Mouse (Mus musculus) hindlimb bud, embryonic 11.5 days (tissue): Measurements from ENCODE around the gene Car10.
A peak's percentile ranks its signal among the peaks of the same experiment; 100 is the strongest.

Experiments
- DNase-seq: peaks from one replicate; pipeline ENCODE4 v3.0.0-alpha.2; 2012; ENCODE audit warnings: low read depth, low spot score; ENCODE audit errors: extremely low spot score

The Car10 gene

DNA sequence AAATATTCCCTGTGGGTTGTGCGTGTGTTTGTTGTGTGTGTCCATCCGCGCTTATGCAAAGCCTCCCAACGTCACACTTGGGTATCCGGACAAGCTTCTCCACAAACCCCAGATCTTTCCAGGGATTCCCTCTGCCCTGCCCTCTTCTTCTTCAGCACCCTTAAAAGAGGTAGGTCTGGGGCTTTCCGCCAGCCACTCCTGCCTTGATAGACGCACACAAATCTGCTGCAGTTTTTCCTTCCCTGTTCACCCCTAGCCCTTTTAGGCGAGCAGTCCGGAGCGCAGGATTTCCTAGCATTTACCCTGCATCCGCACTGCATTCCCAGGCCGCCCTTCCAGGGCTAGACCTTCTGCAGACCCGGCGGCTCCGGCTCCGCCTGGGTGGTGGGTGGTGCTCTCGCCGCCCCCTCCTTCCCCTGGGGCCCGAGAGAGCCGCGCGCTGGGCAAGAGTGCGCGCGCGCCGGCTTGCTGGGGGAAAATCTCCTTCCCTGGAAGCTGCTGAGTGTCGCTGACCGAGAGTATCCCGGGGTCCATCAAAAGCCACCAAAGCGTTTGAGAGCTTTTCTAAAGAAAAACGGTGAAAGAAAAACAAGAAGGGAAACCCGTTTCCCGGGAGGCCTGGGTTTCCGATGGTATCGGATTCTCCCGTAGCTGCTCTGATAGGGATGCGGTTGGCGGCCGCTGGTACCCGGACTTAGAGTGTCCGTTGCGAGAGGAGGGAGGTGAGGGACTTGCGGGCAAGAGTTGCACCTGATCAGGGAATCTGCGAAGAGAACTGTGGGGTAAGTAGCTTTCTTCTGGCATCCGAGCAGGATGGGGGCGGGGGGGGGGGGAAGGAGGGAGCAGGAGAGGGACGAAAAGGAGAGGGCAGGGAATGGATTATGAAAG, at the start of gene Car10:
Gene Car10 (plus strand): TSS at position 88 of the 888 bp plus-strand sequence.
- DNase-seq, result no peak

DNA sequence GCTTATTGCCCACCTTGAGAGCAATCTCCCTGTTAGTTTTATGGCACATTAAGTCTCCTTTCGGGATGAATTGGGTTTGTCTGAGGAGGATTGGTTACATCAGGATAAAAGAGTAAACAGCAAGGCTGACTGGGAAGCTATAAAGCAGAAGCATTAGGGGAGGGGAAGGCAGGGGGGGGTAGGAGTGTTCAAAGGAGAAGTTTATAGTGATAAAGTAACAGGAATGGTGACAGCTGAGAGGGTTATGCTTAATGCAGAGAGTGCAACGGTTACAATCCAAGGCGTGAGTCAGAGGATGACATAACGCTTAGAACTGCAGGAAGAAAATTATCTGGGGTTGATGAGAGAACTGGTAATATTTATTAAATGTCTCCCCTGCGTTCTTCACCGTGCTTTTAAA, 32.8 kb upstream of the Car10 start:
- DNase-seq, result no peak

DNA sequence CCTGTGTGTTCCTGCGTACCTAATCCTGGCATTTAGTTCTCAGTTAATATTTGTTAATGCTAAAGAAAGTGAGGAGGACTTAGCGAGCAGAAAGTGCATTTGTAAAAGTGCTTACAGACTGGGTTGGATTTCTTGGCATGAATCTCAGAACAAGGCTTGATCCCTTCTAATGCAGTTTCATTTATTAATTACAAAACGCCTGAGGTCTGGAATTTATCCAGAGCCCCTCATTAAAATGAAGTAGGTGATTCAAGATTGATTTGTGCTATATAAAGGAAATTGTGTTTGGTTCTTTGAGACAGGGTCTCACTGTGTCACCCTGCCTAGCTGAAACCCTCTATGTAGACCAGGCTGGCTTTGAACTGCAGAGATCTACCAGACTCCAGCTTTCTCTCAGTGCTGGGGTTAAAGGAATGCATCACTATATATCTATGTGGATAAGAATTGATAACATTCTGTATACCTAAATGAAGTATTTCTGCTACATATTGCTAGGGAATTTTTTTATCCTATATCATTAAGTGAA, 32.1 kb upstream of the Car10 start:
- no peak for DNase-seq

DNA sequence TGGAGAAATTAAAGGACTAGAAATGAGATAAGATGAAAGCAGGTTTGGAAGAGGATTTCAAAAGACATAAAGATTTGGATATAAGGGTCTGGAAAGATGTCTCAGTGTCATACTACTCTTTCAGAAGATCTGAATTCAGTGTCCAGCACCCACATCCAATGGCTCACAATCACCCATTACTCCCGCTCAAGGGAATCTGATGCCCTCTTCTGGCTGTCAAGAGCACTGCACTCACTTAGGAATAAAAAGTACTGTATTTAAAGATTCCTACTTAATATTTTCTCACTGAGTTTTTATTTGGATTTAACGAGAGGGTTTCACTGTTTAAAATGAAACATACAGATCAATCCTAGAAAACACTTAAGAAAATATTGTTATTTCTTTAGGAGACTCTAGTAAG, 2.2 kb upstream of the Car10 start:
- no peak for DNase-seq

DNA sequence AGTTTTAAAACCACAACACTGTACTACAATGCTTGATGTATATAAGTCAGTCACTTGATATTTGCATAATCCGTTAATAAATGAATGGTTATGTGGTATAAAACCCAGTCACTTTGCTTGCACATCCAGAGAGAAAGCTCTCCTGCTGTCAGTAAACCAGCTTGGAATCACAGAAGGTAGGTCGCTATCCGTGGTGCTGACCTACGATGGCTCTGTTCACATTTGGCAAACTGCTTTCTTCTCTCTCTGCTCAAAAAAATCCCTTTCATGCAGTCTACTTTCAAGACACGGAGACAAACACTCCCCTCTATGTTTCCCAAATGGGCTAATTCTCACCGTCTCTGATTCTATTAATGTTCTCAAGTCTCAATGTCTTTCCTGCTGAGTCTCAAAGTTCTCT, 827 bp upstream of the Car10 start:
- peak; percentile 77 for DNase-seq

DNA sequence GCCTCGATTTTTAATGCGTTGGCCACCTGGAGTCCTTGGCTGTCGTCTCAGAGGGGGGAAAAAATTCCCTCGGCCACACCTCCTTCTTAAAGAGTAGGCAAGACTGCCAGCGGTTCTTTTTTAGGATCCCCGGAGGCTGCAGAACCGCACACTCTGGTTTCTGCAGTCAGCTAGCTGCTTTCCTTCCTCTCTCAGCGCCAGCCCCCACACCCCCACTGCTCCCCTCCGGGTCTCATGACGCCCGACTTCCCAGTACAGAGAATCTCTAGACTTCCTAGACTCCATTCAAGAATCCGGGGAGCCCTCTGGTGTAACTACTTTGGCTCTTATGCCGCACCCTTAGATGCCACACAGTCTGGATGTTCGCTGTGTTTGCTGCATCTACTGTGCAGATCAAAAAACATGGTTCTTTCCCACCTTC, 387 bp upstream of the Car10 start:
- no peak for DNase-seq

DNA sequence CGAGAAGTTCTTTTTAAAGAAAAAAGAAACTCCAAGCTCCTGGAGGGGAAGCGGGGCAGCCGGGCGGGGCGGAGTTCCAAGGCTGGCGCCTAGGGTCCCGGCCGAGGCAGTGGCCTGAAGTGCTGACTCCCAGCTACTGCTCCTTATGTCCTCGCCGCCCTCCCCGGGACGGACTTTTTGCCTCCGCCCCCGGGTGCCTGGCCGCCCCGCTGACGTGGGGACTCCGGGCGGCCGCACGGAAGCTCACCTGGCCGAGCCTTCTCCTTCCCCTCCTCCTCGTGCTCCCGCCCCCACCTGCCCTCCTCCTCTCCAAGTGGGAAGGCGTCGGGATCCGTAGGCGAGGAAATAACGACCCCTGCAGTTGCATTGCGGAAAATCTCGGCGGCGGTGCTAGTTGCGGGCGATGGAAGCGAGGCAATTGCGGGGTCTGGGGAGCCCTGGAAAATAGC, 1.1 kb downstream of the Car10 start:
- DNase-seq, result no peak

DNA sequence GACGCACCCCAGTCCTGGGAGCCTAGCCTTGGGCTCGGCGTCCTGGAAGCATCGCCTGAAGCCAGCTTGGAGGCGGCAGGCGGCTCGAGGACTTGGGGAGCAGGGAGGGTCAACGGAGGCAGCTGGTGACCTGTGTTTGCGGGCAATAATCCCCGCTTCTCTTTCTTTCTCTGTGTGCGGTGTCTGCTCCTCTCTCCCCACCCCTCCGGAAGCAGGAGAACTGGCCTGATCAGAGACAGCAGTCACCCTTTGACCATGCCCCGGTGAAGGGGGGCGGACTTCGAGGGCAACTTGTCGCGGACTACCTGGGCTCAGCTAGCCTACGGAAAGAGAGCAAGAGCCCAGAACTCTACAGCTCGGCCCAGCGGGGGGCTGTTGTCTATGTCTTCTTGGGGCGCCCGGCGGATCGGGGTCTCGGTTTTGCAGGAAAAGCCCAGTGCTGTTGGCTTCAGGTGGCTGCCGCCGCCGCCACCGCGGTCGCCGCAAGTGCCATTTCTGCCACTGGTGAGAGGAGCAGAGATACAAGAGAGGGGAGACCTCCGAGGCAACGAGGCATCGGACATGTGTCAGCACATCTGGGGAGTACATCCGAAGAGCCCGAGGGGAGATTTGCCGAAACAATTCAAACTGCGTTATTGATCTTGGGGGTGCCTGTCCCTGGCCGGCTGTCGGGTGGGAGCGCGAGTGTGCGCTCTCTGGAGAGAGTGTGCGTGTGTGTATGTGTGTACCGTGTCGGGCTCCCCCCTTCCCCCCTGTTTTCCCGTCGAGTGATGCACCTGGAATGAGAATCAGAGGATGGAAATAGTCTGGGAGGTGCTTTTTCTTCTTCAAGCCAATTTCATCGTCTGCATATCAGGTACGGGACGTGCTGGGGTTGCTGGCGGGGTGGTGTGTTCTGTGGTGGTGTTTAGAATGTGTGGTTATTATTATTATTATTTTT, 1.9 kb downstream of the Car10 start:
- no peak for DNase-seq

DNA sequence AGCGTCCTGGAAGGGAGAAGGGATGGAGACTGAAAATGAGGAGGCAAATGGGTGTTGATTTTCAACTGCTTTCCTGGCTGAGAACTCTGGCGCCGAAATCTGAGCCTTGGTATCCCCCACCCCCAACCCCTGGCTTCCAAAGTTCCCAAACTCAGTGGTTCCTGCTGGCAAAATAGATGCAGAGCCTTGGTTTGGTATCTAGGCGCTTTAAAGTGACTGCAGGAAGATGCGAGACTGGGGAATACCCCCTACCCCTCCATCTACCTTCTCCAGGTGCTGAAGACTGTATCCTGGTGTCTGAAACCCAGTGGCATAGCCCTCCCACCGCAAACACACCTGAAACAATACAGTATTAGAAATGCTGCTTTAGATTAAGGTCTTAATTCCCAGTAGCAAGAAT, 2.8 kb downstream of the Car10 start:
- DNase-seq, result no peak

DNA sequence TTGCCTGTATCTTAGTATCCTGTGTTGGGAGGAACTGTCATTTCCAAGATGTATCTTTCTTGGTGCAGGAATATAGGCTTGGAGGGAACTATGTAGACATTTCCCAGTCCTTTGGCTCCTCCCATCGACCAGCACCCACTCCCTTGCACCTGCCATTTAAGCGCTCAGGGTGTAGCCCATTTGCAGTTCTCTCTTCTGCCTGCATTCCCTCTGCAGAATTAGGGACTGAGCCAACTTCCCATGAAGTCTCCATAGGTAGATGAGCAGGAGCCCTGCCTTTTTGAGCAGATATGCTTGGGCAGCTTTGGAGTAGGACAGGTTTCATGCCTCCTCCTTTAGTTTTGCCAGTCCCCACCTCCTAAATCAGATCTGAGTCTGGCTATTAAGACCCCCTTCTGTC, 3.3 kb downstream of the Car10 start:
- no peak for DNase-seq

DNA sequence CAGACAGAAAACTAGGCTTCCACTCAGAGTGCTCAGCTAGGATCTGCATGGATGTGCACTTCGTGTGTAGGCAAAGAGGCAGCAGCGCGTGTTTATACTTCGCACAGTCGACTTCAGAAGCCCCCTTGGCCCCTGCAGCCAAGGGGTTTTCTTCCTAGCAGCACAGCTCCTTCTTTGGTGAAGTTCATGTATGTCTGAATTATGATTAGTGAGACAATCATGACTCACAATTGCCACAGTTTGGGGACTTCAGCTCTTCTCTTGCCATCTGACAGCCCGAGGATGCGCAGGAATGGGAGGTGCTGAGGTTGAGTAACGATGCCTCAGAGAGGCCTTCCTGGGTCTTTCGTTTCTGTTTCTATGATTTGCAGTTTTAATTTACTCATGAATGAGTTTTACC, 4.5 kb downstream of the Car10 start:
- no peak for DNase-seq

DNA sequence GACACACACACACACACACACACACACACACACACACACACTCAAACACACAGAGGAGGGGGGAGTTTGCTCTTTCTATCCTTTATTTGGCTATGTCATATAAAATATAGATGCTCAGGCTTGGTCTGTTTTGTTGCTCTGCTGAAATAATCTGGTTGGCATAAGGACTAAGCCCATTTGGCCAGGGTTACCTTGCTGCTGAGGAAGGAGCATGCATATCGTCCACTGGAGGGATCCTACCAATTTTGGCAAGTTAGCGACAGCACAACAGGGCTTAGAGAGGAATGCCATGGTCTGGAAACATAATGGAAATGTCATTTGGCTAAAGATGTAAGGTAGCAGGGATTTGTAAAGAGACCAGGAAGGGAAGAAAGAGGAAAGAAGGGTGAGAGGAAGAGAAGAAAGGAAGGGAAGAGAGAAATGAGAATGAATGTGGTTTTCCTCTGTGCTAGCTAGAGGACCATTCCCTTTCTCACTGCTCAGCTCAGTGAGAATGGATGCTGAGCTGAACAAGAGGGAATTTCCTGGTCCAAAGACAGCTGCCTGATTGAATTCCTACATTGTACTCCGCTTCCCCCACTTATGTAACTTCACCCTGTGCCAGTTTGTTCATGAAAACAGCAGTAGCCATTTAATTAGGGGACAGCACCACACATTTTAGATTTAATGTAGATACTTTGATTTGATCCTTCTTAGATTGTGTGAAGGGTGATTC, 5.4 kb downstream of the Car10 start:
- DNase-seq, result no peak

DNA sequence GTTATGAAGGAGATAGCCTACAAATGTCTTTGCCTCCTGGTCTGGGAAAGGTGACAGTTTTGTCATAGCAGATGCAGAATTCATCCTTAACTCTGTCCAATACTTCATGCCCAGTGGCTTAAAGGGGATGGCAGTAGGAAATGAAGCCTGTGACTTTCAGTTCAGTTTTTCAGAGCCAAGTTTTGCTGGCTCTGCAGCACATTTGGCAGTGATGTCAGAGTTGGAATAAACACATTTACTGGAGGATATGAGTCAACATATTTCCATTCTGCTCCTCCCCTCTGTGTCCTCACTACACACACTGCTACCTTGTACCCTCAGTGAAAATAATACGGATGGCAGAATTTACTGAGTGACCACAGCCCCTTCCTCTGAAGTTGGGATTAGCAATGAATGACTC, 11.6 kb downstream of the Car10 start:
- no peak for DNase-seq

DNA sequence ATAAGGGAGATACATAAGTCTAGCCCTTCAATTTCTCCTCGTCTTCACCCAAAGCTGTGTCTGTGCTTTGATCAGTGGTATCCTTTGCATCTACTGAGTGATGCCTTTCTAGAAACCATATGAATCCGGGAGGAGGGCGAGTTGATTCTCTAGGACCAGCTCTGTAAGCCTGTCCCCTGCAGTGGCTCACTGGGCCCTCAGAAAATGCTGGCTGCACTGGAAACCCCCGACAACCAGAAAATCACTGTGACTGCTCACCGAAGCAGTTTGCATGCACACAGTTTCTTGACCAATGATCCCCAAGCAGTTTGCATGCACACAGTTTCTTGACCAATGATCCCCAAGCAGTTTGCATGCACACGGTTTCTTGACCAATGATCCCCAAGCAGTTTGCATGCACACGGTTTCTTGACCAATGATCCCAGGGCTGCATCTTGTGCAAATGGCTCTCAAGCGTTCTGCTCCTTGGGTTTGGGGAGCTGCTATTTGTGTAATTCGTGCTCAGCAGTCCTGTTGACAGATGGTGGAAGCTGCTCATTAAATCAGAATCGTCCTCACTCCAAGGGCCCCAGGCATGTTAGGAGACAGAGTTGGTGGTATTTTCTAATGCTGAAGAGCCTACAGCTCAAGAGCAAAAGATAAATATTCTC, 23.1 kb downstream of the Car10 start:
- no peak for DNase-seq

DNA sequence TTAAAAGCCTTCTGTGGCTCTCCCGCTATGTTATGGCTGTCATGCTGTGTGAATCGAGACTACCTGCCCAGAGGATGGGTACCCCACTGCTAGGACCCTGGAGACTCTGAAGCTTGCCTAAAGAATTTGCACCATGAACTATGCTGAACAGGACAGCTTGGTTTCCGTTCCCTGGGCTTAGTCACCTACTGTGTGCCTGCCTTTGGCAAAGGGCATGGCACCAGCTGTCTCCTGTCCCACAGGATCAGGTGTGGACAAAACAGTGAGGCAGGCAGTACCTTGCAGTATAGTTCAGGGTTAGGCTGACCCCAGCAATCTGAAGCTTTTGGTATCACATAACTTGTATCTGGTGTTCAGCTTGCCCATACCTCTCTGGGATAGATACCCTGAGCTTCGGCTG, 25.9 kb downstream of the Car10 start:
- no peak for DNase-seq

DNA sequence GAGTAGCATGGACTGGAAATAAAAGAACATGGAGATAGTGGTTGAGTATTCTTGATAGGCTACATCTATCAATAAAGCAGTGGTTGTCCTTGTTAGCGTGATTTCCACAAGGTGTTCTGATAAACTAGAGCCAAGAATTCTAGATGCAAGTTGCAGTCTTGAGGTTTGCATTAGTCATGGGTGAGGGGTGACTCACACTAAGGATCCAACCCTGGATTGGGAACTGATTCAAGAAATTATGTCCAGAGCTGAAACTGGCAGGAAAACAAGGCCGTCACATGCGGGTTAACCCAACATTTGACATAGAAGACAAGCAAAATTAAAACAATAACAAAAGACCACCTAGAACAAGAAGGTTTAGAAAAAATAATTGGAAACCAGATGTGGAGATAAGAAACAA, 28.6 kb downstream of the Car10 start:
- no peak for DNase-seq

DNA sequence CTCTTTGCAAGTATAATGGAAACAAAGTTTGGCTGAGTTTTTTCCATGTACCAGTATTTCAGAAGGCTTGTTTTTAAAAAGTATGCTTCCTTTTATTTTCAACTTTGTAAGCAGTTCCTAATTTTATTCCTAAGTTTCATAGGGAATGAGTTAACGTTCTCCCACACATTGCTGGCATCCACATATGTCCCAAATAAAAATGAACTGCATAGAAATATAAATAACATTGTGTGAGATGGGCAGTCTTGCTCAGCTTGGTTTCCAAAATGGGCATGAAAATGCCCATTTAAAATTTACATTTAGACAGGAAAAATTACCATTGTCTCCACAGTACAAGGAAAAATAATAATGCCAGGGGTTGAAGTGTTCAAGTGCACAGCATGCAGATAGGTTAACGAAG, 30.7 kb downstream of the Car10 start:
- no peak for DNase-seq

DNA sequence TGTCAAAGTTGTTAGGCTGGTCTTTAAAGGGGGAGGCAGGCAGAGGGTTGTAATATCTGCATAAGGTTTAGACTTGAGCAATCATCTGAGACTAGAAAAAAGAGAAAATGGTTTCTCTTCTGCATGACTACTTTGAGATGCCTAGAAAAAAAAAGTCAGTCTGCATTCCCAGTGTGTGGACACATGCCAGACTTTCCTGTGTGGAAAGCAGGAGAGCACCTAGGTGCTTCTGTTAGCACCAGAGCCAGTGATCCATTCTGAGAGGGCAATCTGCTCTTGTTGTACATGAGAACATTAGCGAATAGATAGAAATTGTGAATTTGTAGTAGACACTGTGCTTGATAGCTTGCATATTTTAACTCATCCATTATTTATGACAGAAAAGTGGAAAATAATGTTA, 40.0 kb downstream of the Car10 start:
- DNase-seq, result no peak

DNA sequence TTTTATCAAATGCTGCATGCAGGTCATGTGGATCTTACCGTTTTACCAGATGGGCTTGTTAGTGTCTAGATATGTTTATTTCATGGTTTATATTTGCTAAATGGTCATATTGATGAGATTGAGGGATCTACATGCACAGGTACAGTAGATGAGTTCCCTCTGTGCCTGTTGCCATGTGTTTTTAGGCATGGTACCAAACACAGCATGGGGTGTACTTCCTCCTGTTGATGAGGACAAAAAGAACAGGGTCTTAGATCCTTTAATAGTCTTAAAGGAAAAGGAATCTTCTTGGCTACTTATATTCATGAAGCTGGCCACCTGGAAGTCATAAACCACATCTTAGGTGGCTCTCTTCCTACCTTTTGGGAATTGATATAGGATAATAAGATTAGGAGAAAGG, 43.9 kb downstream of the Car10 start:
- DNase-seq, result no peak

DNA sequence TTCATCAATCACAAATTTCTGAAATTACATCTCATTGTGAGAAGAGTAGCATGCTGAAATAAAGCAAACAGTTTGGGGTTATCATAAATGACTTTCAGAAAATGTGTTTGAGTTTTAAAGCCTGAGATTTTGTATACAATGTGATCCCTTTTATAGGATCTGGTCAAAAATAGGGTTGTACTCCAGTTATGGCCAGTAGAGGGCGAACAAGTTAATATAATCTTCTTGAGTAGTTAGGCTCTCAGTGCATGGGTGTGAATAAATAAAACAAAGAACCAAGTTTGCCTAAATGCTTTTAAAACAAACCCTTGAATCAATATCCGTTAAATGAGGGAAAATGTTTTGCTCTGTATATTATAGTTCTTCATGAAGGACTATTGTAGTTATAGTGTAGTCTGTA, 46.7 kb downstream of the Car10 start:
- peak; percentile 8 for DNase-seq

DNA sequence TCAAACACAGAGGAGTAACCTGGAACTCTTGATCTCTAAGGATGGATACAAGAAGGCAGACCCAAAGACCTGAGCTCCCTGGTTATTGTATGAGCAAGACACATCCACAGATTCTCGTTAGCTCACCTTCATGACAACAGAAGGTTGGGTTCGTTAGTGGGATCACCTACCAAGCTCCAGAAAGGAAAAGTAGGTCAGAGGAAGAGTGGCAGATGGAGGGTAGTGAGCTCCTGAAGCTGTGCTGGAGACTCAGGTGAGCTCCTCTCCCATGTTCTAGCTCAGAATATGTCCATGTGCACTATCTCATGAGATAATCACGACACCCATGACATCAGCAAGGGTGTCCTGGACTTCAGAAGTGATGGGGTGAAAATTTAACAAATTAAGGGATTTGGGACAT, 57.1 kb downstream of the Car10 start:
- no peak for DNase-seq
